Comparison of ENCODE assay signal across 9 mouse cellular contexts in the genomic region with DNA sequence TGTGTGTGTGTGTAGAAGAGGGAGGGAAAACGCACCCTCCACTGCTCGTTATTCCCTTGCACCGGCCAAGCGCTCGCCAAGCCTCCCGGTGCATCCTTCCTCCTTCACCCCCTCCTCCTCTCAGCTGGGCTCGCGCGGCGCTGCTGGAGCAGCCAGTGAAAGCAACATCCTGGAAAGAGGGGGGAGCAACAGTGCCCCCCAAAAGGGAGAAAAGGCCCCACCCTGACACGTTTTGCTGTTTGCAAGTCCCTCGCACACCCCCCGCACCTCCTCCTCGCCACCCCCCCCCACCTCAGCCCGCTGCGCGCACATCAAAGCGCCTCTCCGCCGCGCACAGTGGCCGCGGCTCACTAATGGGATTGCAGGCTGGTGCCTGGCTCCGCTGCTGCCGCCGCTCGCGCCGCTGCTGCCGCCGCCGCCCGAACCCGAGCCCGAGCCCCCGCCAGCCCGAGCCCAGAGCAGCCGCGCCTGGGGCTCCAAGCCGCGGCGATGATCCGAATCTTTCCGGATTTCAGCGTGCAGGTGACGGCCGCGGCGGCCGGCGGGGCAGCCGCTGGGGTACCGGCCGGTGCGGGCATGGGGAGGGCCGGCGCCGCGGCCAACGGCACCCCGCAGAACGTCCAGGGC. TPM values are rescaled to one million over a fixed set of nuclear protein-coding genes. Genes with fewer than 3 reads are reported as not detected.
DNase-seq lines count a peak whose midpoint lies in the region; ATAC-seq and TF ChIP-seq lines count a peak whose summit lies in the region.
"Had no signal": no experiment of that assay in that cellular context is flagged by ENCODE, and none has a peak within 500 bp of the region (broad histone marks: within the 10 kb centered on the region; RNA-seq: fewer than 3 reads in every experiment).

Gene Npas3, plus strand, starts transcription at position 577 of the 627 bp plus-strand sequence.

- H3K27ac ChIP-seq in kidney, embryonic 14.5 days (ENCODE audit: low read depth, low read length): no peak within 1 kb of the TSS
- no peak within 1 kb of the TSS for H3K27ac ChIP-seq in brown adipose tissue, adult 24 weeks (replicated peaks; ENCODE audit: low read depth, low read length)
- peak within 1 kb of the TSS; percentile 83 for H3K27ac ChIP-seq in forebrain, postnatal 0 days (ENCODE audit: low read depth, low read length)
- no peak within 1 kb of the TSS for H3K27ac ChIP-seq in intestine, embryonic 15.5 days
- H3K27ac ChIP-seq in liver, adult 2 months (replicated peaks; ENCODE audit: insufficient read depth, low read depth, low read length): no peak within 1 kb of the TSS
- H3K27ac ChIP-seq: macrophage had no signal

- no peak for DNase-seq in kidney, adult 8-10 months
- peak; percentile 72 for DNase-seq in forebrain, postnatal 0 days
- DNase-seq in liver, adult 2 months (ENCODE audit: extremely low read depth, low read depth, low spot score): no peak
- peak; percentile 37 to 68 for DNase-seq in right cerebral cortex, adult 2 months (ENCODE audit: low spot score in 2 of 2)

- H3K27me3 ChIP-seq in kidney, embryonic 14.5 days (ENCODE audit: control insufficient read depth, insufficient read depth, low read length): peaks cover 75% of the 10 kb centered on the region
- peaks cover 20% of the 10 kb centered on the region; the same call in 1 of the 2 replicates for H3K27me3 ChIP-seq in forebrain, postnatal 0 days (ENCODE audit: insufficient read depth, low read length)
- peaks cover 49% of the 10 kb centered on the region for H3K27me3 ChIP-seq in intestine, embryonic 15.5 days (replicated peaks)
- peaks cover 29% of the 10 kb centered on the region for H3K27me3 ChIP-seq in liver, adult 2 months (ENCODE audit: control insufficient read depth, insufficient read depth, low read length)

- H3K4me3 ChIP-seq in kidney, embryonic 14.5 days (ENCODE audit: low read length): peak within 1 kb of the TSS; percentile 44
- H3K4me3 ChIP-seq in brown adipose tissue, adult 24 weeks (ENCODE audit: insufficient read depth, low read depth, low read length): 0 out of 2 replicates have a peak within 1 kb of the TSS, but pooled peaks have one; percentile 14
- H3K4me3 ChIP-seq in forebrain, postnatal 0 days (ENCODE audit: low read depth, low read length): peak within 1 kb of the TSS; percentile 66
- H3K4me3 ChIP-seq in intestine, embryonic 15.5 days (replicated peaks): peak within 1 kb of the TSS; percentile 52
- peak within 1 kb of the TSS; percentile 3; the same call in 1 of the 2 replicates for H3K4me3 ChIP-seq in liver, adult 2 months (ENCODE audit: insufficient read depth, low read depth, low read length)

- no peaks in the 10 kb centered on the region for H3K9me3 ChIP-seq in kidney, embryonic 14.5 days (ENCODE audit: control insufficient read depth, low read length)
- H3K9me3 ChIP-seq in forebrain, postnatal 0 days (ENCODE audit: low read length): no peaks in the 10 kb centered on the region
- no peaks in the 10 kb centered on the region for H3K9me3 ChIP-seq in intestine, embryonic 15.5 days

- H3K79me2 ChIP-seq in liver, adult 2 months (ENCODE audit: control insufficient read depth, insufficient read depth, low read length): no peaks in the 10 kb centered on the region

- under 1% methylated on average over 47 of the region's 62 CpGs for WGBS in kidney, embryonic 14.5 days
- WGBS in forebrain, postnatal 0 days: 0% methylated on average over 53 of the region's 62 CpGs
- under 1% methylated on average over 55 of the region's 62 CpGs for WGBS in intestine, embryonic 15.5 days
- 1% methylated on average over 56 of the region's 62 CpGs for WGBS in liver, adult 2 months

- peak; percentile 36; the same call in 1 of the 2 replicates for ATAC-seq in kidney, embryonic 14.5 days (ENCODE audit: low FRiP score, low TSS enrichment)
- peak; percentile 70 for ATAC-seq in forebrain, postnatal 0 days
- ATAC-seq in intestine, embryonic 15.5 days: peak; percentile 46
- no peak for ATAC-seq in erythroblast, adult 5-6 weeks (replicated peaks; ENCODE audit: low FRiP score, poor library complexity, severe bottlenecking)

- no peak for TF ChIP-seq POLR2A in liver, adult 2 months (IDR thresholded peaks at IDR 0.05; ENCODE audit: extremely low read depth, insufficient read depth, low read length)

- peak within 1 kb of the TSS; percentile 32; the same call in 1 of the 2 replicates for H3K9ac ChIP-seq in kidney, embryonic 14.5 days (ENCODE audit: low read depth, low read length)
- peak within 1 kb of the TSS; percentile 72 for H3K9ac ChIP-seq in forebrain, postnatal 0 days
- H3K9ac ChIP-seq in intestine, embryonic 15.5 days: peak within 1 kb of the TSS; percentile 41
- no peak within 1 kb of the TSS for H3K9ac ChIP-seq in liver, adult 2 months (ENCODE audit: low read depth, low read length)

- no peaks in the 10 kb centered on the region for H3K36me3 ChIP-seq in kidney, embryonic 14.5 days (ENCODE audit: control insufficient read depth, insufficient read depth, low read length)
- H3K36me3 ChIP-seq in forebrain, postnatal 0 days (ENCODE audit: insufficient read depth): no peaks in the 10 kb centered on the region
- no peaks in the 10 kb centered on the region for H3K36me3 ChIP-seq in intestine, embryonic 15.5 days
- no peaks in the 10 kb centered on the region for H3K36me3 ChIP-seq in liver, adult 2 months (ENCODE audit: control insufficient read depth, insufficient read depth, low read length)

- peaks cover 14% of the 10 kb centered on the region; the same call in 1 of the 2 replicates for H3K4me1 ChIP-seq in kidney, embryonic 14.5 days (ENCODE audit: control insufficient read depth, insufficient read depth, low read length)
- no peaks in the 10 kb centered on the region for H3K4me1 ChIP-seq in brown adipose tissue, adult 24 weeks (ENCODE audit: control insufficient read depth, insufficient read depth, insufficient read length, low read length)
- H3K4me1 ChIP-seq in forebrain, postnatal 0 days (ENCODE audit: insufficient read depth): peaks cover 15% of the 10 kb centered on the region
- H3K4me1 ChIP-seq in intestine, embryonic 15.5 days (replicated peaks): peaks cover 30% of the 10 kb centered on the region
- no peaks in the 10 kb centered on the region for H3K4me1 ChIP-seq in liver, adult 2 months (ENCODE audit: control insufficient read depth, insufficient read depth, low read length)

- no peak for TF ChIP-seq CTCF in forebrain, postnatal 0 days (IDR thresholded peaks at IDR 0.05; ENCODE audit: low read depth)
- no peak for TF ChIP-seq CTCF in liver, adult 2 months (IDR thresholded peaks at IDR 0.05; ENCODE audit: low read depth, low read length)

- H3K4me2 ChIP-seq in kidney, embryonic 14.5 days (replicated peaks; ENCODE audit: low read depth, low read length): peak within 1 kb of the TSS; percentile 74
- H3K4me2 ChIP-seq in forebrain, postnatal 0 days (ENCODE audit: low read depth): peak within 1 kb of the TSS; percentile 98
- peak within 1 kb of the TSS; percentile 98 for H3K4me2 ChIP-seq in intestine, embryonic 15.5 days (replicated peaks)

RNA-seq across cellular contexts. Expression of gene Npas3, which starts in this region (rescaled TPM):
- polyA plus RNA-seq in kidney, embryonic 14.5 days (2014; fragmentation: Nextera tagmentation; extraction: Ambion mirVana): 1.1 and 3.2 TPM in 2 replicates
- not detected in 2 replicates for polyA plus RNA-seq in brown adipose tissue, adult 24 weeks (2012; ENCODE audit: insufficient read depth, insufficient read length, missing spikeins)
- total RNA-seq in forebrain, postnatal 0 days (2014; rRNA removed): 15.4 and 28.3 TPM in 2 replicates
- polyA plus RNA-seq in forebrain, postnatal 0 days (2015; fragmentation: Nextera tagmentation; extraction: Ambion mirVana): 11.7 and 16.6 TPM in 2 replicates
- polyA plus RNA-seq in intestine, embryonic 15.5 days (2015; fragmentation: Nextera tagmentation; extraction: Ambion mirVana): 2.0 and 2.6 TPM in 2 replicates
- total RNA-seq in liver, adult 2 months (2014; rRNA removed): 0.07 TPM in 1 of 2 replicates, not detected in the other
- polyA plus RNA-seq in liver, adult 2 months (2012; rRNA removed): 0.04 TPM in 1 of 2 replicates, not detected in the other
- not detected in 2 replicates for total RNA-seq in erythroblast, adult 5-6 weeks (2015; ENCODE audit: low replicate concordance)
- total RNA-seq in erythroblast, adult 5-6 weeks (2017; ENCODE audit: low replicate concordance): not detected in 2 replicates
- polyA plus RNA-seq: macrophage had no signal

Comparison
In these comparisons a context has a peak if more than half of its experiments do, and no peak if none do; other contexts are left out.
1. RNA of gene Npas3 (total RNA-seq): 15.4 to 28.3 TPM in forebrain, postnatal 0 days; 0.07 TPM in liver, adult 2 months and not detected in erythroblast, adult 5-6 weeks; every median in the first group is over 10 times any median in the second.
2. H3K4me3 ChIP-seq: peak in every context shown above with its lines; median percentile 66 in forebrain, postnatal 0 days; 52 in intestine, embryonic 15.5 days; 44 in kidney, embryonic 14.5 days; 14 in brown adipose tissue, adult 24 weeks; 3 in liver, adult 2 months.
3. DNase-seq: peak in forebrain, postnatal 0 days (single experiment) and right cerebral cortex, adult 2 months (2 of 2); none in kidney, adult 8-10 months (0 of 2) and liver, adult 2 months (single experiment).
4. Peak in every context shown above with its lines, with median percentiles within 50 percentile points of each other: H3K4me2 ChIP-seq.